Mouse (Mus musculus) lung, postnatal 0 days (tissue): ENCODE results near the gene Cntrob.

Experiments
- CTCF ChIP-seq: IDR thresholded peaks from 2 replicates; pipeline ENCODE4 v1.5.1; 2016; ENCODE audit warnings: antibody characterized with exemption, mild to moderate bottlenecking
- EP300 ChIP-seq: IDR thresholded peaks from 2 replicates; pipeline ENCODE4 v1.6.1; 2016; ENCODE audit warnings: antibody characterized with exemption, mild to moderate bottlenecking, control low read depth

- TF ChIP-seq CTCF = no peak
- no peak for TF ChIP-seq EP300
These were observed 48.6 kb upstream of the Cntrob start for GRCm38 (mm10) chr11:69372056-69372779.
